27 mouse cellular contexts compared by ENCODE assay signal in the genomic region with DNA sequence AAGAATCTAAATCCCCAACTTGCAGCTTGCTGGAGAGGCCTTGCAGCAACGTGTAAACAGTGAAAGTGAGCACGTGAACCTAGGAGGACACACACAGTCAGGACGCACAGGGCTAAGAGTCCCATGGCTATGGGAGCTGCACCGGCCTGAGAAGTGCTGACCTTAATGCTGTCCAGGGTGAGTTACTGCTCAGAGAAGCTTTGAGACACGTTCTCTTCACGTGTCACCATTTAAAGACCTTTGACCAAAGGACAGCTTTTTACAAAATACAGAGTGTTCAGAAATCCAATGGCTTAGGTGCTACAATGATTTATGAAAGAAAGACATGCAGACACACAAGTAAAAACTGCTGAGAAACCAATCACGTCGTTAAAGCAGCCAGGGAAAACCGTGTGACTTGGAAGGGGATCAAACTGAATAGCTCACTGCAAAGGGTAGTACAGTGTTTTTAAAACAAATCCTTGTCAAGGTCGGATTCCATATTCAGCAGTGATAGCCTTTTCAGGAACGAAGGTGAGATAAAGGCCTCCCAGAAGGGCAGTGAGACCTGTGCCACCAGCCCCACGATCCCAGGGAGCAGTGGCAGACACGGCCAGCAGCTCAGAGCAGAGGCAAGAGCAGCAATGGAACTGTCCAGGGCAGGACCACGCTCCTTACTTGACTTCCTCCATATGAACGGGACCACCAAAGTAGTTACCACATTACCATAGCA. TPM values are rescaled to one million over a fixed set of nuclear protein-coding genes. Genes with fewer than 3 reads are reported as not detected.
A peak's percentile ranks its signal among the peaks of the same experiment; 100 is the strongest.
DNase-seq lines count a peak whose midpoint lies in the region; ATAC-seq and TF ChIP-seq lines count a peak whose summit lies in the region.
"Had no signal": no experiment of that assay in that cellular context is flagged by ENCODE, and none has a peak within 500 bp of the region (broad histone marks: within the 10 kb centered on the region; RNA-seq: fewer than 3 reads in every experiment).

No protein-coding gene starts in this region.

- no peak overlapping the region; the same call in 1 of the 2 replicates for H3K4me2 ChIP-seq in heart, postnatal 0 days (ENCODE audit: low read depth, low read length)
- H3K4me2 ChIP-seq in liver, postnatal 0 days (ENCODE audit: low read depth, low read length), result no peak overlapping the region
- H3K4me2 ChIP-seq in hindbrain, embryonic 14.5 days (replicated peaks), result no peak overlapping the region
- H3K4me2 ChIP-seq: embryonic facial prominence, embryonic 13.5 days; forebrain, embryonic 15.5 days; hindbrain, embryonic 13.5 days; limb, embryonic 13.5 days; liver, embryonic 12.5 days; midbrain, embryonic 13.5 days had no signal

- ATAC-seq in heart, postnatal 0 days (ENCODE audit: insufficient read depth, low read depth), result peak; percentile 63; the same call in 1 of the 2 replicates
- ATAC-seq in liver, postnatal 0 days, result no peak
- no peak for ATAC-seq in hindbrain, embryonic 14.5 days (ENCODE audit: low FRiP score)
- ATAC-seq: forebrain, embryonic 15.5 days; intestine, postnatal 0 days; liver, embryonic 12.5 days; lung, postnatal 0 days; midbrain, embryonic 13.5 days had no signal

- TF ChIP-seq EP300 in heart, postnatal 0 days (IDR thresholded peaks at IDR 0.05; ENCODE audit: low read depth), result no peak
- no peak for TF ChIP-seq EP300 in liver, postnatal 0 days (IDR thresholded peaks at IDR 0.05; ENCODE audit: low read depth)

- no peak for TF ChIP-seq POLR2A in liver, adult 2 months (IDR thresholded peaks at IDR 0.05; ENCODE audit: extremely low read depth, insufficient read depth, low read length)

- H3K27me3 ChIP-seq in heart, postnatal 0 days (ENCODE audit: control insufficient read depth, insufficient read depth, low read length), result no peaks in the 10 kb centered on the region
- H3K27me3 ChIP-seq in liver, adult 2 months (ENCODE audit: control insufficient read depth, insufficient read depth, low read length), result no peaks in the 10 kb centered on the region
- no peaks in the 10 kb centered on the region for H3K27me3 ChIP-seq in liver, postnatal 0 days (ENCODE audit: insufficient read depth, low read length)
- H3K27me3 ChIP-seq in hindbrain, embryonic 14.5 days (ENCODE audit: control insufficient read depth, insufficient read depth, low read length), result no peaks in the 10 kb centered on the region
- H3K27me3 ChIP-seq: CH12.LX; embryonic facial prominence, embryonic 13.5 days; forebrain, embryonic 15.5 days; hindbrain, embryonic 13.5 days; limb, embryonic 13.5 days; liver, embryonic 12.5 days; midbrain, embryonic 13.5 days had no signal

- no peaks in the 10 kb centered on the region for H3K4me1 ChIP-seq in heart, postnatal 0 days (ENCODE audit: control insufficient read depth, insufficient read depth)
- no peaks in the 10 kb centered on the region for H3K4me1 ChIP-seq in liver, adult 2 months (ENCODE audit: control insufficient read depth, insufficient read depth, low read length)
- H3K4me1 ChIP-seq in liver, postnatal 0 days (ENCODE audit: insufficient read depth), result no peaks in the 10 kb centered on the region
- H3K4me1 ChIP-seq in hindbrain, embryonic 14.5 days (replicated peaks; ENCODE audit: control insufficient read depth, insufficient read depth, low read length), result no peaks in the 10 kb centered on the region
- H3K4me1 ChIP-seq: embryonic facial prominence, embryonic 13.5 days; forebrain, embryonic 10.5 days; forebrain, embryonic 15.5 days; hindbrain, embryonic 13.5 days; limb, embryonic 13.5 days; midbrain, embryonic 13.5 days had no signal

- H3K79me2 ChIP-seq in liver, adult 2 months (ENCODE audit: control insufficient read depth, insufficient read depth, low read length), result no peaks in the 10 kb centered on the region

- TF ChIP-seq CTCF in heart, postnatal 0 days (IDR thresholded peaks at IDR 0.05; ENCODE audit: low read depth), result no peak
- no peak for TF ChIP-seq CTCF in liver, adult 2 months (IDR thresholded peaks at IDR 0.05; ENCODE audit: low read depth, low read length)
- no peak for TF ChIP-seq CTCF in liver, postnatal 0 days (IDR thresholded peaks at IDR 0.05; ENCODE audit: low read depth)

- 58% methylated on average over 15 of the region's 15 CpGs for WGBS in heart, postnatal 0 days
- WGBS in liver, adult 2 months, result 77% methylated on average over 15 of the region's 15 CpGs
- WGBS in liver, postnatal 0 days (ENCODE audit: insufficient replicate concordance), result 82% methylated on average over 15 of the region's 15 CpGs
- WGBS in hindbrain, embryonic 14.5 days, result 95% methylated on average over 15 of the region's 15 CpGs

- H3K9me3 ChIP-seq in heart, postnatal 0 days (replicated peaks; ENCODE audit: control insufficient read depth, low read length), result no peaks in the 10 kb centered on the region
- no peaks in the 10 kb centered on the region for H3K9me3 ChIP-seq in liver, postnatal 0 days (ENCODE audit: low read length)
- no peaks in the 10 kb centered on the region for H3K9me3 ChIP-seq in hindbrain, embryonic 14.5 days (ENCODE audit: control insufficient read depth, low read length)
- H3K9me3 ChIP-seq: embryonic facial prominence, embryonic 13.5 days; forebrain, embryonic 10.5 days; forebrain, embryonic 15.5 days; hindbrain, embryonic 13.5 days; limb, embryonic 13.5 days; liver, embryonic 12.5 days; midbrain, embryonic 13.5 days had no signal

- DNase-seq in adrenal gland, postnatal 14 days, result peak; percentile 11
- no peak for DNase-seq in adrenal gland, postnatal 36 days
- no peak for DNase-seq in heart, postnatal 0 days (ENCODE audit: low spot score)
- no peak for DNase-seq in heart, postnatal 25 days (ENCODE audit: low spot score)
- DNase-seq in liver, adult 2 months (ENCODE audit: extremely low read depth, low read depth, low spot score), result peak; percentile 91
- DNase-seq in liver, postnatal 0 days, result no peak
- no peak for DNase-seq in cerebellum, postnatal 4 days (ENCODE audit: low spot score in 2 of 2)
- DNase-seq in hindbrain, embryonic 14.5 days (ENCODE audit: low spot score), result no peak
- DNase-seq: adrenal gland, adult 8-10 months; cerebellum, adult 11 months; cerebellum, adult 9-10 months; gastrocnemius, postnatal 25 days; lung, adult 18-20 months; lung, postnatal 4 days; thymus, postnatal 4 days had no signal

- H3K27ac ChIP-seq in heart, postnatal 0 days (ENCODE audit: low read depth), result no peak overlapping the region
- H3K27ac ChIP-seq in liver, adult 2 months (replicated peaks; ENCODE audit: insufficient read depth, low read depth, low read length), result no peak overlapping the region; the same call in 1 of the 2 replicates
- no peak overlapping the region for H3K27ac ChIP-seq in liver, postnatal 0 days (ENCODE audit: low read depth)
- H3K27ac ChIP-seq in hindbrain, embryonic 14.5 days, result no peak overlapping the region
- H3K27ac ChIP-seq: embryonic facial prominence, embryonic 13.5 days; forebrain, embryonic 10.5 days; forebrain, embryonic 15.5 days; heart, adult 2 months; hindbrain, embryonic 13.5 days; layer of hippocampus, adult 2 months; limb, embryonic 13.5 days; liver, embryonic 12.5 days; midbrain, embryonic 13.5 days had no signal

- no peak overlapping the region for H3K4me3 ChIP-seq in heart, postnatal 0 days (ENCODE audit: low read depth, low read length)
- H3K4me3 ChIP-seq in liver, adult 2 months (ENCODE audit: insufficient read depth, low read depth, low read length), result no peak overlapping the region
- no peak overlapping the region for H3K4me3 ChIP-seq in liver, postnatal 0 days (ENCODE audit: low read depth, low read length)
- no peak overlapping the region for H3K4me3 ChIP-seq in hindbrain, embryonic 14.5 days (replicated peaks; ENCODE audit: low read length)
- H3K4me3 ChIP-seq: embryonic facial prominence, embryonic 13.5 days; forebrain, embryonic 10.5 days; forebrain, embryonic 15.5 days; heart, adult 2 months; hindbrain, embryonic 13.5 days; layer of hippocampus, adult 2 months; limb, embryonic 13.5 days; liver, embryonic 12.5 days; midbrain, embryonic 13.5 days had no signal

- intact Hi-C loops in heart, postnatal 25 days (cut with DNase I), result no loop called here

- no peak overlapping the region for H3K9ac ChIP-seq in heart, postnatal 0 days (replicated peaks; ENCODE audit: low read depth, low read length)
- H3K9ac ChIP-seq in liver, adult 2 months (ENCODE audit: low read depth, low read length), result no peak overlapping the region
- H3K9ac ChIP-seq in liver, postnatal 0 days (replicated peaks), result no peak overlapping the region
- no peak overlapping the region for H3K9ac ChIP-seq in hindbrain, embryonic 14.5 days
- H3K9ac ChIP-seq: embryonic facial prominence, embryonic 13.5 days; forebrain, embryonic 15.5 days; hindbrain, embryonic 13.5 days; limb, embryonic 13.5 days; liver, embryonic 12.5 days; midbrain, embryonic 13.5 days had no signal

- H3K36me3 ChIP-seq in heart, postnatal 0 days (replicated peaks; ENCODE audit: control insufficient read depth, insufficient read depth, low read length), result peaks cover 92% of the 10 kb centered on the region
- H3K36me3 ChIP-seq in liver, adult 2 months (ENCODE audit: control insufficient read depth, insufficient read depth, low read length), result peaks cover 44% of the 10 kb centered on the region
- H3K36me3 ChIP-seq in liver, postnatal 0 days (replicated peaks; ENCODE audit: insufficient read depth, low read length), result peaks cover 49% of the 10 kb centered on the region
- H3K36me3 ChIP-seq in hindbrain, embryonic 14.5 days (replicated peaks; ENCODE audit: control insufficient read depth, insufficient read depth), result peaks cover 92% of the 10 kb centered on the region

RNA-seq across cellular contexts. Expression of gene Arl1, which starts 34.9 kb away (rescaled TPM):
- 89.2 and 93.7 TPM in 2 replicates for total RNA-seq in adrenal gland, postnatal 14 days (2021)
- 100 to 1,000 TPM; 102 to 109 TPM for total RNA-seq in adrenal gland, postnatal 36 days (2021)
- total RNA-seq in heart, postnatal 0 days (2014; rRNA removed; ENCODE audit: low replicate concordance), result 45.1 and 84.5 TPM in 2 replicates
- 124 and 125 TPM in 2 replicates for polyA plus RNA-seq in heart, postnatal 0 days (2015; fragmentation: Nextera tagmentation; extraction: Ambion mirVana)
- total RNA-seq in heart, postnatal 25 days (2021), result 10 to 100 TPM; 83.2 to 86.4 TPM
- total RNA-seq in liver, adult 2 months (2014; rRNA removed), result 84.9 and 98.1 TPM in 2 replicates
- 30.3 and 31.7 TPM in 2 replicates for polyA plus RNA-seq in liver, adult 2 months (2012; rRNA removed)
- polyA plus RNA-seq in liver, postnatal 0 days (2015; fragmentation: Nextera tagmentation; extraction: Ambion mirVana), result 89.1 and 89.4 TPM in 2 replicates
- 153 and 166 TPM in 2 replicates for polyA plus RNA-seq in hindbrain, embryonic 14.5 days (2014; fragmentation: Nextera tagmentation; extraction: Ambion mirVana)

Comparison
In these comparisons a context has a peak if more than half of its experiments do, and no peak if none do; other contexts are left out.
1. DNase-seq: peak in adrenal gland, postnatal 14 days (single experiment) and liver, adult 2 months (single experiment); none in adrenal gland, postnatal 36 days (0 of 2), heart, postnatal 0 days (single experiment), heart, postnatal 25 days (single experiment), liver, postnatal 0 days (single experiment), cerebellum, postnatal 4 days (0 of 2) and hindbrain, embryonic 14.5 days (single experiment).